In the genomic region with DNA sequence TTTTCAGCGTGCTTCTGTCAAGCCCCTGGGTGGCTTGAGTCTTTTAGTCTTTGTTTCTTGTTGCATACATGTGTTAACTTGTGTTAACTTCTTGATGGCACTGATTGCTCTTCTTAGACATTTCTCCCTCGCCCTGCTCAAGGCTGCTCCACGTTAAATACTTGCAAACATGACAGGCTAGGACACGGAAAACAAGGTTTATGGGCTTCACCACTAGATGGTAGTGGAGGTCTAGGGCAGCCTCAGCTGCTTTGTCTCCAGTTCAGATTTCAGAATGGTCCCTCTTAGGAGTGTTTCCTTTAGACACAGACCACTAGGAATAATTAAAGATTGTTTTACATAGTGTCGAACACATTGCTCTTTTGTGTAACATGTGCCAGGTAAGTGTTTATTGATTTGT, we compare ENCODE assay signal across 10 mouse cellular contexts. TPM values are rescaled to one million over a fixed set of nuclear protein-coding genes. Genes with fewer than 3 reads are reported as not detected.
A peak's percentile ranks its signal among the peaks of the same experiment; 100 is the strongest.
DNase-seq lines count a peak whose midpoint lies in the region; ATAC-seq and TF ChIP-seq lines count a peak whose summit lies in the region.
"Had no signal": no experiment of that assay in that cellular context is flagged by ENCODE, and none has a peak within 500 bp of the region (broad histone marks: within the 10 kb centered on the region; RNA-seq: fewer than 3 reads in every experiment).

No protein-coding gene starts in this region.

- H3K4me1 ChIP-seq in liver, adult 2 months (ENCODE audit: control insufficient read depth, insufficient read depth, low read length): peaks cover 4% of the 10 kb centered on the region
- 0 out of 2 replicates have a peak, but pooled peaks cover 5% of the 10 kb centered on the region for H3K4me1 ChIP-seq in liver, embryonic 12.5 days
- no peaks in the 10 kb centered on the region for H3K4me1 ChIP-seq in intestine, embryonic 14.5 days (replicated peaks; ENCODE audit: control insufficient read depth, insufficient read depth, low read length)
- H3K4me1 ChIP-seq in liver, postnatal 0 days (ENCODE audit: insufficient read depth): peaks cover 7% of the 10 kb centered on the region; the same call in 1 of the 2 replicates
- H3K4me1 ChIP-seq in neural tube, embryonic 15.5 days: no peaks in the 10 kb centered on the region

- no peak overlapping the region for H3K9ac ChIP-seq in liver, adult 2 months (ENCODE audit: low read depth, low read length)
- no peak overlapping the region for H3K9ac ChIP-seq in liver, embryonic 12.5 days
- no peak overlapping the region for H3K9ac ChIP-seq in intestine, embryonic 14.5 days (ENCODE audit: low read length)
- no peak overlapping the region for H3K9ac ChIP-seq in liver, postnatal 0 days (replicated peaks)
- H3K9ac ChIP-seq in neural tube, embryonic 15.5 days (replicated peaks): no peak overlapping the region
- H3K9ac ChIP-seq: embryonic facial prominence, embryonic 12.5 days had no signal

- DNase-seq in liver, adult 2 months (ENCODE audit: extremely low read depth, low read depth, low spot score): peak; percentile 17
- peak; percentile 38 to 56 for DNase-seq in adrenal gland, postnatal 36 days
- peak; percentile 41 for DNase-seq in fibroblast of lung, adult 2 months (ENCODE audit: low read depth)
- DNase-seq in intestine, embryonic 14.5 days (ENCODE audit: low spot score): peak; percentile 54
- DNase-seq in liver, postnatal 0 days: peak; percentile 51
- DNase-seq in yolk sac, embryonic 10.5 days (ENCODE audit: low spot score): no peak

- no peak for TF ChIP-seq POLR2A in liver, adult 2 months (IDR thresholded peaks at IDR 0.05; ENCODE audit: extremely low read depth, insufficient read depth, low read length)

- no peak for ATAC-seq in liver, embryonic 12.5 days
- ATAC-seq in intestine, embryonic 14.5 days (replicated peaks; ENCODE audit: low FRiP score, low TSS enrichment, low read depth): no peak
- no peak for ATAC-seq in liver, postnatal 0 days
- peak; percentile 83 for ATAC-seq in neural tube, embryonic 15.5 days (ENCODE audit: low FRiP score)

- no peaks in the 10 kb centered on the region for H3K36me3 ChIP-seq in liver, adult 2 months (ENCODE audit: control insufficient read depth, insufficient read depth, low read length)
- no peaks in the 10 kb centered on the region for H3K36me3 ChIP-seq in liver, embryonic 12.5 days
- no peaks in the 10 kb centered on the region for H3K36me3 ChIP-seq in intestine, embryonic 14.5 days (ENCODE audit: control insufficient read depth, insufficient read depth, low read length)
- no peaks in the 10 kb centered on the region for H3K36me3 ChIP-seq in liver, postnatal 0 days (replicated peaks; ENCODE audit: insufficient read depth, low read length)
- no peaks in the 10 kb centered on the region for H3K36me3 ChIP-seq in neural tube, embryonic 15.5 days
- H3K36me3 ChIP-seq: embryonic facial prominence, embryonic 12.5 days had no signal

- whole genome bisulfite sequencing in liver, adult 2 months: 28% methylated on average over 5 of the region's 5 CpGs
- 35% methylated on average over 5 of the region's 5 CpGs for WGBS in liver, embryonic 12.5 days (ENCODE audit: insufficient replicate concordance)
- 16% methylated on average over 5 of the region's 5 CpGs for WGBS in intestine, embryonic 14.5 days
- 29% methylated on average over 5 of the region's 5 CpGs for WGBS in liver, postnatal 0 days (ENCODE audit: insufficient replicate concordance)
- WGBS in neural tube, embryonic 15.5 days: 32% methylated on average over 5 of the region's 5 CpGs

- H3K4me3 ChIP-seq in liver, adult 2 months (ENCODE audit: insufficient read depth, low read depth, low read length): no peak overlapping the region
- H3K4me3 ChIP-seq in liver, embryonic 12.5 days: no peak overlapping the region
- no peak overlapping the region for H3K4me3 ChIP-seq in intestine, embryonic 14.5 days (ENCODE audit: low read depth, low read length)
- H3K4me3 ChIP-seq in liver, postnatal 0 days (ENCODE audit: low read depth, low read length): no peak overlapping the region
- H3K4me3 ChIP-seq in neural tube, embryonic 15.5 days (replicated peaks): no peak overlapping the region
- H3K4me3 ChIP-seq: embryonic facial prominence, embryonic 12.5 days; myocyte had no signal

- H3K4me2 ChIP-seq in liver, embryonic 12.5 days: no peak overlapping the region
- no peak overlapping the region for H3K4me2 ChIP-seq in intestine, embryonic 14.5 days (ENCODE audit: low read length)
- no peak overlapping the region for H3K4me2 ChIP-seq in liver, postnatal 0 days (ENCODE audit: low read depth, low read length)
- no peak overlapping the region for H3K4me2 ChIP-seq in neural tube, embryonic 15.5 days
- H3K4me2 ChIP-seq: embryonic facial prominence, embryonic 12.5 days had no signal

- H3K9me3 ChIP-seq in liver, embryonic 12.5 days (replicated peaks): no peaks in the 10 kb centered on the region
- H3K9me3 ChIP-seq in intestine, embryonic 14.5 days (ENCODE audit: control insufficient read depth, low read length): no peaks in the 10 kb centered on the region
- no peaks in the 10 kb centered on the region for H3K9me3 ChIP-seq in liver, postnatal 0 days (ENCODE audit: low read length)
- H3K9me3 ChIP-seq in neural tube, embryonic 15.5 days (replicated peaks): no peaks in the 10 kb centered on the region
- H3K9me3 ChIP-seq: embryonic facial prominence, embryonic 12.5 days had no signal

- no peak for TF ChIP-seq EP300 in liver, postnatal 0 days (IDR thresholded peaks at IDR 0.05; ENCODE audit: low read depth)

- TF ChIP-seq CTCF in liver, adult 2 months (IDR thresholded peaks at IDR 0.05; ENCODE audit: low read depth, low read length): peak; percentile 44
- TF ChIP-seq CTCF in liver, postnatal 0 days (IDR thresholded peaks at IDR 0.05; ENCODE audit: low read depth): peak; percentile 91

- no peaks in the 10 kb centered on the region for H3K27me3 ChIP-seq in liver, adult 2 months (ENCODE audit: control insufficient read depth, insufficient read depth, low read length)
- no peaks in the 10 kb centered on the region for H3K27me3 ChIP-seq in liver, embryonic 12.5 days (replicated peaks)
- H3K27me3 ChIP-seq in intestine, embryonic 14.5 days (replicated peaks; ENCODE audit: control insufficient read depth, insufficient read depth, low read length): no peaks in the 10 kb centered on the region
- H3K27me3 ChIP-seq in liver, postnatal 0 days (ENCODE audit: insufficient read depth, low read length): no peaks in the 10 kb centered on the region
- H3K27me3 ChIP-seq in neural tube, embryonic 15.5 days (replicated peaks): no peaks in the 10 kb centered on the region
- H3K27me3 ChIP-seq: embryonic facial prominence, embryonic 12.5 days had no signal

- no peaks in the 10 kb centered on the region for H3K79me2 ChIP-seq in liver, adult 2 months (ENCODE audit: control insufficient read depth, insufficient read depth, low read length)

- H3K27ac ChIP-seq in liver, adult 2 months (replicated peaks; ENCODE audit: insufficient read depth, low read depth, low read length): no peak overlapping the region
- no peak overlapping the region for H3K27ac ChIP-seq in liver, embryonic 12.5 days
- H3K27ac ChIP-seq in intestine, embryonic 14.5 days (ENCODE audit: low read depth): no peak overlapping the region
- no peak overlapping the region for H3K27ac ChIP-seq in liver, postnatal 0 days (ENCODE audit: low read depth)
- no peak overlapping the region for H3K27ac ChIP-seq in neural tube, embryonic 15.5 days (replicated peaks)
- H3K27ac ChIP-seq: embryonic facial prominence, embryonic 12.5 days had no signal

RNA-seq across cellular contexts. Expression of a gene that starts 19.7 kb away (rescaled TPM):
- total RNA-seq in liver, adult 2 months (2014; rRNA removed): not detected in 2 replicates
- polyA plus RNA-seq in liver, adult 2 months (2012; rRNA removed): not detected in 2 replicates
- polyA plus RNA-seq in liver, embryonic 12.5 days (2016; fragmentation: Nextera tagmentation; extraction: Ambion mirVana): 0.08 TPM in 1 of 2 replicates, not detected in the other
- total RNA-seq in adrenal gland, postnatal 36 days (2021): not detected
- not detected in 2 replicates for polyA plus RNA-seq in intestine, embryonic 14.5 days (2014; fragmentation: Nextera tagmentation; extraction: Ambion mirVana)
- not detected in 2 replicates for polyA plus RNA-seq in liver, postnatal 0 days (2015; fragmentation: Nextera tagmentation; extraction: Ambion mirVana)
- 0.13 and 0.77 TPM in 2 replicates for polyA plus RNA-seq in neural tube, embryonic 15.5 days (2015; fragmentation: Nextera tagmentation; extraction: Ambion mirVana)
- polyA plus RNA-seq: myocyte had no signal

RNA-seq across cellular contexts. Expression of a gene that starts 21.8 kb away (rescaled TPM):
- total RNA-seq in liver, adult 2 months (2014; rRNA removed): 2.1 and 2.3 TPM in 2 replicates
- polyA plus RNA-seq in liver, adult 2 months (2012; rRNA removed): 0.77 and 1.2 TPM in 2 replicates
- polyA plus RNA-seq in liver, embryonic 12.5 days (2016; fragmentation: Nextera tagmentation; extraction: Ambion mirVana): 1.7 and 2.4 TPM in 2 replicates
- 10 to 100 TPM; 18.0 to 19.1 TPM for total RNA-seq in adrenal gland, postnatal 36 days (2021)
- polyA plus RNA-seq in intestine, embryonic 14.5 days (2014; fragmentation: Nextera tagmentation; extraction: Ambion mirVana): 8.4 and 8.6 TPM in 2 replicates
- 7.3 and 9.4 TPM in 2 replicates for polyA plus RNA-seq in liver, postnatal 0 days (2015; fragmentation: Nextera tagmentation; extraction: Ambion mirVana)
- polyA plus RNA-seq in neural tube, embryonic 15.5 days (2015; fragmentation: Nextera tagmentation; extraction: Ambion mirVana): 4.9 and 5.0 TPM in 2 replicates

RNA-seq across cellular contexts. Expression of a gene that starts 35.4 kb away (rescaled TPM):
- 5.2 and 5.5 TPM in 2 replicates for total RNA-seq in liver, adult 2 months (2014; rRNA removed)
- 0.62 and 1.6 TPM in 2 replicates for polyA plus RNA-seq in liver, adult 2 months (2012; rRNA removed)
- 1.6 and 1.8 TPM in 2 replicates for polyA plus RNA-seq in liver, embryonic 12.5 days (2016; fragmentation: Nextera tagmentation; extraction: Ambion mirVana)
- under 1 TPM; 0.56 to 0.95 TPM for total RNA-seq in adrenal gland, postnatal 36 days (2021)
- polyA plus RNA-seq in intestine, embryonic 14.5 days (2014; fragmentation: Nextera tagmentation; extraction: Ambion mirVana): 1.6 and 1.7 TPM in 2 replicates
- 4.4 and 4.6 TPM in 2 replicates for polyA plus RNA-seq in liver, postnatal 0 days (2015; fragmentation: Nextera tagmentation; extraction: Ambion mirVana)
- 1.9 and 2.3 TPM in 2 replicates for polyA plus RNA-seq in neural tube, embryonic 15.5 days (2015; fragmentation: Nextera tagmentation; extraction: Ambion mirVana)
- polyA plus RNA-seq: myocyte had no signal
